Mouse (Mus musculus): ENCODE data around the gene Kras.
A peak's percentile ranks its signal among the peaks of the same experiment; 100 is the strongest.

The Kras gene

DNA sequence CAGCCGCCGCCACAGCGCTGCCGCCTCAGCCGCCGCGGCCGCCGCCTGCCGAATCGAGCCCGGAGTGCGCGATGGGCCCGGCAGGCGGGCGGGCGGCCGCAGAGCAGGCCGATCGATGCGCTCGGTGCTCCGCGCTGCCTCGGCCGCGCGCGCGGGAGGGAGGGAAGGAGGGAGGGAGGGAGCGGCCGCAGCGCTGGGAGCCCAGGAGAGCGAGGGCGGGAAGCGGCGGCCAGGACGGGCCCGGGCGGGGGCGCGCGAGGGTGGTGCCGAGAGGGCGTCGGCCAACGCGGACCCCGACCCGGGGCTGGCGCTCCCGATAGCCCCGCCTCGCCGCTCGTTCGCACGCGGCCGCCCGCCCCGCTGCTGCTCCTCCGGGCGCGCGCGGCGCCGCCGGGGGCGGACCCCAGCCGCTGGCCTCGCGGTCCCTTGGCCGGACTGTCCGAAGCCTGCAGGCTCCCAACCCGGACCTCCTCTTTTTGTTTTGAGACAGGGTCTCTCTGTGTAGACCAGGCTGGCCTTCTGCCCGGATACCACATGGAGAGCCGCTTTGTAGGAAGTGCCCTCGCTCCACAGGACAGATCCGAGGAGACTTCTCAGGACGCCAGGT lies at the start of gene Kras:
TSS of gene Kras (minus strand) at position 55 of the 607 bp plus-strand sequence.
- DNase-seq (ENCODE audit: low spot score), result peak; percentile 96

DNA sequence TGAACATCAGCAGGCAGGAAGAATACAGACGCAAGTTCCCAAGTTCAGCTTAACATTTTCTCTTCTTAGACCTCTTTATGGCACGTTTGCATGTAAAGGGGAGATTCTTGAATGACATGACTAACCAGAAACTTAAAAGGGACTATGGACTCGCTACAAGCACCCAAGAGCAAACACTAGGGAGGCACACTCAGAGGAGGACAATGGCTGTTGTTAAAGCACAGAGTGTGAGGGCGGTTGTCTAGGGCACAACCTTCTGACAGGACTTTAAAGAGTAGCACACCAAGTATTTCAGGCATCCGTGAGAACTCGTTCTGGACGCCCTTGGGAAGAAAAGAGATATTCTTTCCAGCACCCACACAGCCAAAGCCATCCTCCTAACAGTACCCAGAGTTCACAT lies 47.6 kb upstream of the Kras start:
- DNase-seq (ENCODE audit: low spot score), result no peak

DNA sequence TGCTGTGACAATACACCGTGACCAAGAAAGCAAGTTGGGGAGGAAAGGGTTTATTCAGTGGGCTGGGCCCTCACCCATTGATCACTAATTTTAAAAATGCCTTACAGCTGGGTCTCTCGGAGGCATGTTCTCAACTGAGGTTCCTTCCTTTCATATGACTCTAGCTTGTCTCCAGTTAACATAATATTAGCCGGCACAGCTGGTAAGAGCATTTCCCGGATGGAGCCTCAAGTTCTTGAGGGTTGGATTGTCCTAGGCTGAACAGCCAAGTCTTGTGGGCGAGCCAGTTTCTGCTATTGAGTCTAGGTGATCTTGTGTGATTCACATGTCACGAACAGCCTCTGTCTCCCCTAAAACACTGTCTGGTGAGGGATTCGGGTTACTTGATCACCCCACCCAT lies 46.9 kb upstream of the Kras start:
- no peak for DNase-seq (ENCODE audit: low spot score)

DNA sequence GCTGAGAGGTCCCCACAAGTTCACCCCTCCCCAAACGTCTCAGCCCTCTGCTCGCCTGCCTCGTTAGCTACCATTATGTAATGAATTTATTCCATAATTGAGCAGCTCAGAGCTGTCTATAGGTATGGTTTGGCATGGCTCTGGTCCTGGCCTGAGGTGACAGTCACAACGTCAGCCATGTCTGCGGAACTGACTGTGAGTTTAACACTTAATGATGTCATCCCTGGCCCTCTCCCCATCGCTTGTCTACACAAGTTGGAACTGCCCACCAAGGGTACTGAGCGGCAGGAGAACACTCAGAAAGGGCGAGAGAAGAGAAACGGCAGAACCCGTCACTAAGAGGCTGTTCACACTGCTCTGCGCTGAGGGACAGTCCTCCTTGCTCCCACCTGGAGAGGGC lies 45.1 kb upstream of the Kras start:
- DNase-seq (ENCODE audit: low spot score), result no peak

DNA sequence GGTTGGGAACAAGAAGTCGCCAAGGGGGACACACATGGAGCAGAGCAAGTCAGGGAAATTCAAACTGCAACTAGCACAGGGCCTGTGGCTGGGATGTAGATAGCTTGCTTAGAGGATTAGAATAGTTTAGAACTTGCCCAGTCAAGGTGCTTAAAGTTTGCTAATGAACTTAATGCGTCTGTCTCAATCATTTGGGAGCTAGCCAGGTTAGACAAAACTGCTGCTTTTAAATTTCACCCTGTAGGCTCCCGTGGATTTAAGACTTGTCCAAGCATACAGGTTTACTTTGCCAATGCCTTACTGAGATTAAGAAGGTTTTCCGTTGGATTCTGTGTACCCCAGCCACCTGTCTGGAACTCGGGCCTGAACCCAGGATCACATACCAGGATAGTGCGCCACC lies 43.1 kb upstream of the Kras start:
- DNase-seq (ENCODE audit: low spot score), result no peak

DNA sequence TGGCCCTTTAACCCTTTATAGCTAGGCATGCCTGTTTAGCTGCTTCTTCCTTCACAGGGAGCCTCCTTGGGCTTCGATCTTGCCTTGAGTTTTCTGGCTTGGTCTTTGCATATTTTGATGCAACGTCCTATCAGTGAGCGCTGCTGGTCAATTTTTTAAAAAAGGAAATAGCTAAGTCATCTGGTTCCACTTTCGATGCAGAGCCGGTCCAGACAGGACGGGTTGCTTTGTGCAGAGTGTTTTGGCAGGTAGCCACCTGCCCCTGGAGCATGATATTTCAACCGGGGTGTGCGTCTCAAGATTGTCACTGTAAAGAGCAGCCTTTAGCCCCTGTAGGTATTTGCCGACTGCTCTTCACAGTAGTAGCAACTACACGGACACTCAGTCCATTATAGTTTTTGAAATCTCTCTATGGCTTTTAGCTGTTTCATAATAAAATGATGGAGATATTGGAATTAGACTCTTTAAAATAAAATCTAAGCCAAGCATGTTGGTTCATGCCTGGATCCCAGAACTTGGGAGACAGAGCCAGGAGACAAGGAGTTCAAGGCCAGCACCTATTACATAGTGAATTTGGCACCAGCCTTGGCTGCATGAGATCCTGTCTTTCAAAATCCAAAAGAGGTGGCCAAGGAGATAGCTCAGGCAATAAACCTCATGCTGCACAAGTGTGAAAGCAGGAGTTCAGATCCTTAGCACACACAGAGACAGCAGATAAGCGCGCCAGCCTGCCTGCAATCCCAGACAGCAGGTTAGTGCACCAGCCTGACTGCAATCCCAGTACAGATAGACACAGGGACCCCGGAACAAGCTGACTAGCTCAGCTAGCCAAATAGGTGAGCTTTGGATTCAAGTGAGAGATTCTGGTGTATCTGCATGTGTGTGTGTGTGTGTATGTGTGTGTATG lies 41.6 kb upstream of the Kras start:
- peak; percentile 60 for DNase-seq (ENCODE audit: low spot score)

DNA sequence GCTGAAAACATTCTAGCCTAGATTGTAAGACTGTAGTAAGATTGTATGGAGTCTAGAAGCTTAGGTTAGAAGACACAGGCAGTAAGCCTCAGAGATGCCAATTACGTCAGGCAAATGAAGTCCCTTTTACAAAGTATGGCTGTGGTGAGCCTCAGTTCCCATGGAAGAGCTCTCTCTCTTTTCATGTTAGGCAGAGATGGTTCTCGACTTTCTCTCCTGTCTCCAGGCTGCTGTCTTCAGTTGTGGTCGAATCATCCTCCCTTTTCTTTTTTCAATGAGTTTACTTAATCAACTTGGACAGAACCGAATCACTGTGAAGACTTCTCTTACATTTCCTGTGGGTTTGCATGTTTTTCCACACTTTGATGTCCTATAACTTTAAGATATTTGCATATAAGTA lies 35.6 kb upstream of the Kras start:
- DNase-seq (ENCODE audit: low spot score), result no peak

DNA sequence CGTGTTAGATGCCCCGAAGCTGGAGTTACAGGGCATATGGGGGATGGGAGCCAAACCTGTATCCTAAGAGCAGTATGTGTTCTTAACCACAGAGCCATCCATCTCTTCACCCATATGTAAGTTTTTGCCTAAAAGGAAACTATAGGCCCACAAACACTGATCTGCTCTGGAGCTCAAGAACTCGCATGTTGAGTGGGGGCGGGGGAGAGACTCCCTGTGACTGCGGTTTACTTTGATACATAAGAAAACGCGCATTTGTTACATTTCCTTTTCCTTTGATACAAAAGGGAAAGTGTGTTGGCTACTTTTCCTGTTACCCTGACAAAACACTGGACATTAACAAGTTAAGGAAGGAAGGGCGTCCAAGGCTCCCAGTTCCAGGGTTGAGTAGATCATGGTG lies 34.2 kb upstream of the Kras start:
- DNase-seq (ENCODE audit: low spot score), result no peak

DNA sequence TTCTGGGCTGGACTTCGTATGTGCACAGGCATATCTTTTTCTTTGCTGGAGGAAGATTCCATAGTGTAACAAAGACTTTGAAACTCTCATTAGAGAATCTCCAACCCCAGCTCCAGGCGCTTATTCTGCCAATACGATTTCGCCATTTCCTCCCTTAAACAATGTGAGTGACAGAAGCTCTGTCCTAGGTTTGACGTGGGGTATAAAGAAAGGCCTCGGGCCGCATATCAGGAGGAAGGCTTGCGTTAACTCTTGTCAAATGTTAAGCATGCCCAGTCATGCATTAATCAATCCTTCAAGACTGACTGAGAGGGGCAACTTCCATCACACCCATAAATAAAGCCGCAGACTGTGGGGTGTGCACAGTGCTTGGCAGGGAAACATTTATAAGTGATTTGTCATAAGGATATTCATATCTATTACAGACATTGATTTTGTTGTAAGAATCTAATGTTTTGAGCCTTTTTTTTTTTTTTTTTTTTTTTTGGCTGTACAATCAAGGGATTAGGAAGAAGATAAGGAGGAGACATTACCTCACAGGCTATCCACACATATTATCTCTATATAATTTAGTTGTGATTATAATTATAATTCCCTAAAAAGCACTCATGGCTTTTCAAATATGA lies 27.2 kb upstream of the Kras start:
- no peak for DNase-seq (ENCODE audit: low spot score)

DNA sequence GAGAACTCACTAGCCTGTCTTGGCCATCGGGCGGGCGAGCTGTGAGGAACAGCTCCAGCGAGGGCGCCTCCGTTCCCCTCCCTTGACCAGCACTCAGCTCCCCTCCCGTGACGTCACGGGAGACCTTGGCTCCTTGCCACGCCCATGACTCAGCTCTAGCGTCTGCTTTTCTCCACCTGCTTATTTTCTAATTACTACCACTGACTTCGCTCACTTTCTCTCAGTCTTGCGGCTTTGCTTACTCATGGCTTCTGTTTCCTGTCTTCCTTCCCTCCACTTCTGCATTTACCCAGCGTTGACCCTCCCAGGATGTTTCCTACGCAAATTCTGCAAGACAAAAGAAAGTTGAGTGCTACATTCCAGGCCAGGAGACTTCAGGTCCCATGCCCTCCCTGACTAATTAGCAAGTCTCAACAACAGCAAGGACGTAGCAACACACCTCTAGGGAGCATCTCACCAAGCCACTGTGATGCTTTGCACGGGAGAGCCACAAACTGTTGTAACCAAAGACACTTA lies 26.3 kb upstream of the Kras start:
- peak; percentile 77 for DNase-seq (ENCODE audit: low spot score)

DNA sequence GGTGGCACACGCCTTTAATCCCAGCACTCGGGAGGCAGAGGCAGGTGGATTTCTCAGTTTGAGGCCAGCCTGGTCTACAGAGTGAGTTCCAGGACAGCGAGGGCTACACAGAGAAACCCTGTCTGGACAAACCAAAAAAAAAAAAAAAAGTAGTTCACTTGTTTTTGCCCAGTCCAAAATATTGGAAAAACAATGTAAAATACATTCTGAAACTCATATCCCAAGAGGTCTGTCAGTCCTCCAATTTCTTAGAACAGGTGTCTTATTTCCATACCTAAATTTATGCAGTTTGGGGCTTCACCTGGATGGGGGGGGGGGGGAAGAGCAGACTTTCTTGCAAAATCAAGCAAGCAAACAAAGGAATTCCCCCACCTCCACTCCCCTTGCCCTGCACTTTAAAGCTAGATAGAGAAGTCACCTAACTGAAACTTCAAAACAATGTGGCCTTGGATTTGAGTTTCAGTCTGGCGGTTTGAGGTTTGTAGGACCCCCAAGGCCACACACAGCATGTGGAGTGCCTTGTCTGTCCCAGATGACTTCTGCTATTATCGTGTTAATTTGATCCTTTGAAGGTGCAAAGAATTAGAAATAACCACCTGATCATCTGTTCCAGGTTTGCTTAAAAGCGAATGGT lies 25.7 kb upstream of the Kras start:
- no peak for DNase-seq (ENCODE audit: low spot score)

DNA sequence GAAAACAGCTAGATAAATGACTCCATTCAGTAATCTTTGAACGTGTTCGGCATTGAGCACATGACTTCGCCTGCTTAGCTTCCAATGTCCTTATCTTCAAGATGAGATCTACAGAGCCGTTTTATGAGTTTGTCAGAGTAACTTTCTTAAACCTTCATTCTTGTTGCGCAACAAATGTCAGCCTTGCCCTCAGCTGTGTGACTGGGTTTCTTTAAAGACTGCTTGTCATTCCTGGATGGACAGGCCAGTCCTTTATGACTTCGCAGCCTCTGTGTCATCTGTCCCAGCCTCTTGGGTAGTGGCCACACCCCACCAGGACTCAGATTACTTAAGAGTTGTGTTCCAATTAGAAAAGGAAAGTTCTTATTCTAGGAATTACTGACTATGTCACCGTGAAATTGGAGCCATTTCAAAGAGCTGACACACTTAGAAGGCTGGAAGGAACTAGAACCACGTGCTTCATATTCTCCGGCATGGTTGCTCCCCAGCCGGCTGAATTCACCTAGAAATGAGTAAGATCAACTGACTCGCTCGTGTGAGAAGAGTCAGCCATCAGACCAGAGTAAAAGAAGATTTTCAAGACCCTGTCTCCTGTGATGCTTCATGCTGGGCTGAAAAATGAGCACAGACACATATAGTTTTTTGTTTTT lies 24.1 kb upstream of the Kras start:
- DNase-seq (ENCODE audit: low spot score), result no peak

DNA sequence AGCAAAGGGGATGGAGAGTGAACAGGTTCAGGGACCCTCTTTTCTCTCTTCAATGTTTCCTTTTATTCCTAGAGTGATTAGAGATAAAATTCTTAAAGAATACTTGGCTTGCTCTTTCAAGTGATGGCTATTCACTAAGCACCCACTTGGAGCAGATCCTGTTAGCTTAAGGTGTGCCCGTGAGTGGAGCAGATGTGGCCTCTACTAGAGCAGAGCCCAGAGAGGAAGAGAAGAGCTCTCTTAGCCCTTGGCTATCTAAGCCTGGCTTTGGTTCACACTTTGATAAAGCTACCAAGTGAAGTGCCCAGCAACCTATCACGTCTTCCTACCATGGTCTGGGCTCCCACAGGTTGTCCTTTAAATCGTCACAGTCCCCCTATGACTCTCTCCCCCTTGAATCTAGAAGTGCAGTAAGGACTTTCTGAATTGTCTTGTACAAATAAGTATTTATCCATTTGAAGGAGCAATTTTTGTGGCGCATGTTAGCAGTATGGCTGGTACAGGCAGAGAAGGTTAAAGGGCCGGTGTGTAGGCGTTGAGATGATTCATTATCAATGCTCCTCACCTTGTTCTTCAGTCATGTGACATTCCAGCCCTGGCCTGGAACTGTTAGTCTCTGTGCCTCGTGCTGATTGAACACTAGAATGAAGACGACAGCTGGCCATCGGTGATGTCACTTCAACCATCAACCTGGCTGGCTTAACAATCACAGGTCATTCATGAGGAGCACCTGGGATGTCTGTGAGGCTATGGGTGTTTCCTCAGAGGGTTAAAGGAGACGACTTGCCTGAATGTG lies 22.3 kb upstream of the Kras start:
- no peak for DNase-seq (ENCODE audit: low spot score)

DNA sequence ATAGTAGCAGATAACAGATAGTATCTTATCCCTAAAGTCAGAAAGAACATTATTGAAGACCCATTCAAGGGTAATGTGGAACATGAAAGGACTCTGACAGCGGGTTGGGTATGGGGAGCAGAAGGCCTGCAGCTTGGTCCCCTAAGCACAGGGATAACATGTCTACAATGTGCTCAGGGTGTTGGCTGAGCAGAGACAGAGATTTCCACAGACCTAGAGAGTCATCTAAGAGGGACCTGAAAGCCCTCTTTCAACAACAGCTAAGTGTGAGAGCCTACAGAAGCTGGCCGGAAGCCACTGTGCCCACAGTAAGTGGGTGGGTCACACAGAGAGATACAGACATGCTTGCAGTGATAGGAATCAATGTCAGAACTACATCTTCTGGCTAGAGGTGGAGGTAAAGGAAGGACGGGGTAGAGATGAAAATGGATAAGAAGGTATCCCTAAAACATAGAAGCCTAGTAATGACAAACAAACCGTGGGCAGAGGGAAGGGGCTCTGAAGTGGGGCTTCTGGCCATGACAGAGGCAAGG lies 19.3 kb upstream of the Kras start:
- DNase-seq (ENCODE audit: low spot score), result no peak

DNA sequence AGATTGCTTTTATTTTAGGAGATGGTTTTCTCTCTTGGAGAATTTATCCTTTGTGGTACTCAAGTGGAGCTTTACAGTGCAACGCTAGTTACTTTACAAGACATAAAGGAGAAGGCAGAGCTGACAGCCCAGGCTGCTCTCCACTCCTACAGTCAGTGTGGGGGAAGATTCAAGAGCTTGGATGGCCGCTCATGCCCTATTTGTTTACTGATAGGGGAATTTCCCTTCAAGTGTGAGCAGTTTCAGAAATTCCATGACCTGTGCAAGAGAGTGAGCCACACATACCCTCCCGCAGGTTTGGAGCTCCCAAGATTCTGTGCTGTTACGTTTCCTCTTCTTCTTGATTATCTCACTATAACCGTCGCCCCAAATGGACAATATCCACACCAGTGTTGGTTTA lies 17.7 kb upstream of the Kras start:
- DNase-seq (ENCODE audit: low spot score), result no peak

DNA sequence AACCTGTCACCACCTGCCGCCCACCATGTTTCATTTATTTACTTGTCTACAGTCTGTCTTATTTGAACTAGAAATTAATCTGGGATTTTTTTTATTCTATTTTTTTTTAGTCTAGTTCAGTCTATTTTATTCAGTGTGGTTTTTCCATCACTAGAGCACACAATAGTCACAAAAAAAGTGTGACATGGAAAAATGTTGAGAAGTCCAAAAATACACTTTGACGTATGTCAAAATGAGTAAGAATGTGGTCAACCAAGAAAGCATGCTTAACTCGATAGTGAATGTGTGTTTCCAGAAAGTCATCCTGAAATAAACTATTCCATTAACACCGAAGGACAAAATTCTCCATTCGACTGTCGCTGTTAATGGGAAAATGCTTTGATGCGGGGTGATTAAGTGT lies 12.3 kb upstream of the Kras start:
- no peak for DNase-seq (ENCODE audit: low spot score)

DNA sequence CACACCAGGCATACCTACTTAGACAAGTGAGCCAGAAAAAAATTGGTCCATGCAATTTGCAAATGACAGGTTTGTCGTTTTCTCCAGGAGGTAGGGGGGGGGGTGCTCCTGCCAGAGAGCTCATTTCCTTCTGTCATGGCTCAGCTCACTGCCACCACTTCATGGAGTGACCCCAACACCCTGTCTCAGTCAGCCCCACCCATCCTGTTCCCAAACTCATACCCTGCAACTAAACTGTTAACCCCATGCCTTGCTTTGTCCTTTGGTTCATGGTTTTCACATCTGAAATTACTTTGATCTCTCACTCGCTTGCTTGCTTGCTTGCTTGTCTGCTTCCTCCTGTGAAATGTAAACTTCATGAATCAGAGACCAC lies 6.6 kb upstream of the Kras start:
- no peak for DNase-seq (ENCODE audit: low spot score)

DNA sequence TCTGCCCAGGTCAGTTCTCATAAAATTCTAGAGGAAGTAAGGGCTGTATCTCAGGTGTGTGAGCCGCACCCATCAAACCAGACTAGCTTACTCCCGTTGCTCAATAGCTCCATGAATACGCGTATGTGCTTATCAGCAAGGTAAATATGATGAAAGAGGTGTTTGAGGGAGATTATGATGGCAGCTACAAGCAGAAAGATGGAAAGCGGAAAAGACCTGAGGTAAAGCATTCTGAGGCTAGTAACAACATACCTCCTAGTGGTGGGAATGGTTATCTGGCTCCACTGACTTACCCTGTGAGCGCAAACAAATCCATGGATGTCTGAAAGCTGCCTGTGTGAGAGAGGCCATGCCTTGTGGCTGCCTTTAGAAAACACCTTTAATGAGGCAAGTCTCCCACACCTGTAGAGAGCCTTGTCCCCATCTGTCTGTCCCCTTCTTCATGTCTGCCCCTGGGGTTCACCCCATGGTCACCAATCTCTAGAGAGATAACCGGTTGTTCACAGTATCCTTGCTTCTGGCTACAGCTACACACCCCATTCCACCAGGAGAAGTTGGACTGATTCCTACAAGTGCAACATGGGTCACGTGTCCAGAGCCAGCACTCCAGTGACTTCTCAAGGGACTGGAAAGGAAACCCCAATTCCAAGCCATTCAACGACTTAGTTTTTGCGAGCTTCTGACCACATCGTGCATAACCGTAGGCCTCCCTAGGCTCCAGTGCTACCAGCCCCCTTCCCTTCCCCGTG lies 6.1 kb upstream of the Kras start:
- DNase-seq (ENCODE audit: low spot score), result no peak

DNA sequence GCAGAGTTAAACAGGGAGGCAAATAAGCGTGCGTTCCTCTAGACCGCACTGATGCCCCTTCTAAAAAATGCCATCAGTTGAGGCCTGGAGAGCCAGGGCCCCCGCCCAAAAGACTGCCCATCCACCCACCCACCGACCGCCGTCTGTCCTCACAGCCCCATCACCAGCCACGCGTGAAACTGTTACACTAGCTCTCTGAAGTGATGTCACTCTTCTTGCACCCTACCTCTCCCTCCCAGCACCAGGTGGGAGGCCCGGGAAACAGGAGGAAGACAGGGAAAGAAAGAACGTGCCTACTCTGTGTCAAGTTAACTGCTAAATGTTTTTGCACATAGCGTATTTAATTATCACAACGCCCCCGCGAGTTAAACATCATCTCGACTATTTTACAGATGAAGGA lies 781 bp upstream of the Kras start:
- no peak for DNase-seq (ENCODE audit: low spot score)
